Mouse (Mus musculus): ENCODE results near the gene Arhgdig.

DNA sequence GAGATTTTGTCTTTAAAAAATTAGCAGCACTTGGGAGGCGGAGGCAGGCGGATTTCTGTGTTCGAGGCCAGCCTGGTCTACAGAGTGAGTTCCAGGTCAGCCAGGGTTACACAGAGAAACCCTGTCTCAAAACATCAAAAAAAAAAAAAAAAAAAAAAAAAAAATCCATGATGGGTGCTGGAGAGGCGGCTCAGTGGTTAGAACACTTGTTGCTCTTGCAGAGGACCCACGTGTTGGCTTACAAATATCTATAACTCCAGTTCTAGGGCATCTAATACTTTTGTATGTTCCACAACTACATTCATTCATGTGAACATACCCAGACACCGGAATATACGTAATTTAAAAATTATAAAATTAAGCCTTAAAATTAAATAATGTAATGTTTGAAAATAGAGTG, 47.7 kb upstream of the Arhgdig start:
- TF ChIP-seq CTCF (IDR thresholded peaks at IDR 0.05; ENCODE audit: extremely low read depth, insufficient read length, insufficient replicate concordance, low read depth, low read length) (no peak), POLR2A (IDR thresholded peaks at IDR 0.05; ENCODE audit: low read depth, low read length) (no peak)
